Mouse (Mus musculus): ENCODE measurements around the gene Elf4.
"Not testable (repeated sequence)": the region's sequence is repeated elsewhere in the genome, so short reads cannot be mapped to it uniquely, and the experiment has no call there.

The Elf4 gene

DNA sequence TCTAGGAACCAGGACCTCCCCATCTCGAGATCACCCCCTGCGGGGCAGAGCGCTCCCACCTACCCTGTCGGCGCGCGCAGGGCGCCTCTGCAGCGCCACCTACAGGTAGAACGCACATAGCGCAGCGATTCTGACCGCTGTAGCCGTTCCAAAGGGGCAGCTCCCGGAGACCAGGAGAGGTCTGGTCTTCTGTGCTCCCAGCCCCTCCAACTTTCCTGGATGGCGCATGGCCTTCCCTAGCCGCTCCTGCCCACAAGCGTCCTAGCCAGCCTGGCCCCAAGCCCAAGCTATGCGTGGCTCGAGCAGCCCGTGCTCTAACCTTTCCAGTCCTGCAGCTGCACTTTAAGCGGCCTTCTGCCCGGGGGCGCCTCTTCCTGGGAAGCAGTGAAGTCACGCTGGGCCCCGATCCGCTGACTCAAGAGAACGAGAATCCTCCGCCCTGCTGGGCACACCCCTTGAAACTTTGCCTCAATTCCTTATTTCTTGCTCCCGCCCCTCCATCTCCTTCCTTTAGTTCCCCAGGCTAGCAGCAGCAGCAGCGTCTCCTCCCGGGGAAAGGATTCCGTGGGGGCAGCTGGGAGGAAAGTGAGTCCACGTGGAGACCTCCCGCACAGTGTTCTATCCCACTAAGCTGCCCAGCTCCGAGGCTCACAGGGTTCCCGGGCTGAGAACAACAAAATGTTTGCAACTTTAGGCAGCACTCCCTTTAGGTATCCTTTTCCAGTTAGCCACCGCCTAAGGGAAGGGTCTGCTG lies at the start of gene Elf4:
Gene Elf4, minus strand, starts transcription at position 379 of the 754 bp plus-strand sequence.
- peak; percentile 74 for DNase-seq

DNA sequence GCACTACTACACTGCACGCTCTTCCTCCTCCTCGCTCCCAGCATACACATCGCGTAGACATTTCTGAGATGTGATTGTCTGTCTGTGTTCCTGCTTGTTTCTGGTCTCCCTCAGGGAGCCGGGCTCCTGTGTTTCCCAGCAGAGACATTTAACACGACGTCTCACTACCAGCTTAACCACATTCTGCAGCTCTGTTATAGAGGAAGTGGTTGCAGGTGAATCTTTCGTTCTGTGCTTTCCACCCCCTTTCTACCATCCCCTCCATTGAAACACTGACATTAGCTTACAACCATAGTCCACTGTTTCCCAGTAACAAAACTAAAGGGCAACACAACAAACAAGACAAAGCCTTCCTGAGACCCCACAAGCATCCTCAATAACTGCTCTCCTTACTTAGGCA lies 30.8 kb upstream of the Elf4 start:
- no peak for DNase-seq

DNA sequence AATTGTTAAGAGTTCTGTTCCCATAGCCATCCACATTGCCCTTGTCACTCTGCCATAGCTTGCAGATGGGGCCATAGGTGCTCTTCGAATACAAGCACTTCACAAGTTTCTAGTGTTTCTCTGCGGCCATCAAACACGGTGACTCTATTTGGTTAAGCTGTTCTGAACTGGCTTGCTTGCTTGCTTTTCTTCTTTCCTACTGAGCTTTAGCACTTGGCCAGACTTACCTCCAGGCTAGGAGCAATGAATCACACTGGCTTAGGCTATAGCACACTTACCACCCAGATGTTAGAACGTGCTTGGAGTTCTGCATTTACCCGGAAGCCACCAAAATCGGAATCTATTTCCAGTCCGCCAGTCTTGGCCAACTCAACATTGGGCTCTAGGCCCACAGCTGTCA lies 18.8 kb upstream of the Elf4 start:
- DNase-seq, result no peak

DNA sequence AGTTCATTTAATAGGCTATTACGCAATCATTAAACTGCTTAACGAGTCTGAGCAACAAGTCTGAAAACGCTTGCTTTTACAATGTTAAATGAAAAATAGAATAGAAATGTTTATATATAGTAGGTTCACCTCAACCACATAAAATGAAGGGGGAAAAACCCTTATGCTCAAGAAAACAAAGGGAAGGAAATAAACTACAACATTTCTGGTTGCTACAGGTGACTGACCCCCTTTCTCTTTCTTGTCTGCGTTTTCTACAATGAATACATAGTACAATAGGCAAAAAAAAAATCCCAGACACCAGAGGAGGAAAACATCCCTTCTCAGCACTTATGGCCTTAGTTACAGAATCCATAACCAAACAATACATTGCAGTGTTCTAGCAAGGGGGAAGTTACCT lies 18.2 kb upstream of the Elf4 start:
- DNase-seq, result no peak

DNA sequence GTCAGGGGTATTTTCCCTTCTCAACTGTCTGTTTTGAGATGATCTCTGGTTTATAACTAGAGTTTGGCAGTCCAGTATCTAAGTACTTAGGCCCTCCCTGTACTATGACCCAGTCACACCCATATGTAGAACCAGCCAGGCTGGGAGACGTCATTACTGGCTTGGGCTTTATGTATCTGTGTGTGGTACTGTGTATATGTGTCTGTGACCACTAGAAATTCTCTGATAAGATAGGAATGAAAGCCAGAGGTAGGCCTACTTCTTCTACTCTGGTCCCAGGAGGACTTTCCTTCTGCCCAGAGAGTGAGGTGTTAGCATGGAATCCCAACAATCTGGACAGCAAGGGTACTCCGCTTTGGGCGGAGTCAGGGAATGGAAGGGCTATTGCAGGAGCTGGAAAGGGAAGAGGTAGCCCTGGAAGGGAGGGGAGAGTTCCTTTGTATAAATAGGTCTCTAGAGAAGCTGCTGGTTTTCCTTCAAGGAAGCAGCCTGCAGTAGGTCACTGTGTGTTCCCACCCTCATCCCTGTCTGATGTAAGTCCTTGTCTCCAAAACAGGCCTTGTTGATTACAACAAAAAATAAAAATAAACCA lies 4.5 kb upstream of the Elf4 start:
- DNase-seq, result no peak

DNA sequence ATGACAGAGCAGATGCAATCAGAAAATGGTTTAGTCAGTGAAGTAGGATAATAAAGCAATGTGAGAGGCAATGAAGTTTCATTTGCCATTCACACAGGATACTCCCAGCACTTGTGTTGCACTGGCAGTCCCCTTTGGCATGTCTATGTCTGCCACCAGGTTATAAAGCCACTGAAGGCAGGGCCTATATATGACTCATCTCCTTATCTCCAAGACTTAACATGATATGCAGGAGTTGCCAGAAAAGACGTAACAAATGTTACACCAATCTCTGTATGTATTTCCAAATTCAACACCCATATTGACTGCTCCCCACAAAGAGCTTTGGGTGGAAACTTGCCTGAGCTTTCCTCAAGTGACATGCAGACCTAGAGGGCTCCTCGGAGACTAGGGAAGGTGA lies 3.2 kb upstream of the Elf4 start:
- no peak for DNase-seq

DNA sequence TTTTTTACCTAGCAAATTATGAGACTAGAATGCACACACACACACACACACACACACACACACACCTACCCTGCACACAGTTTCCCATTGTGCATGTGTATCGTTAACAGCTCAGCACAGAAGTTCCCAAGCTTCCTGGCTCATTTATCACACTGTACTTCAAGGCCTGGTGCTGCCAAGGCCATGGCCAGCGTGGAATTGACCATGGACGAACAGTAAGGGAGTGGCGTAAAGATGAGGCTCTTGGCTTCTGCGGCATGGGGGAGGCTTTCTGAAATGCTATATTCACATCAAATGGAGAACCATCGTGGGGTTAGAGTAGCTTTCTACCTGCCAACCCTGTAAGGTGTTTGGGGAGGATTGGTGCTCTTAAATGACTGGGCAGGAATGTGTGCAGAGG lies 1.5 kb upstream of the Elf4 start:
- DNase-seq, result no peak

DNA sequence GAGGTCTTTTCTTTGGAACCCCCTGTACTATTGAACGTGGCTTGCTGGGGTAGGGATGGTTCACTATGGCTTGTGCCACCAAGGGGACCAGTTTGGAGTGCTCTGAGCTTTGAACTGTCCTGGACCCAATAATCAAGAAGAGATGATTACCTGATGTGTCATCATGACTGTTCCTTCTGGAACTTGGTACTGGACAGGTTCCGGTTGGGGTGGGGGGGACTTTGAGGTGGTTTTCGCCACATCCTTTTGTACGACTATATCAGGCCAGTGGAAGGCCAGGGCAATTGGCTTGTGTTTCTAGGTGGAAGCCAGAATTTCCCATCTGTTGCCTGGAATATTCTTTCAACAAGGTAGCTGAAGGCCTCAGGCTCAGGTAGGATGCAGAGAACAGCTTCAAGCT lies 704 bp upstream of the Elf4 start:
- no peak for DNase-seq

DNA sequence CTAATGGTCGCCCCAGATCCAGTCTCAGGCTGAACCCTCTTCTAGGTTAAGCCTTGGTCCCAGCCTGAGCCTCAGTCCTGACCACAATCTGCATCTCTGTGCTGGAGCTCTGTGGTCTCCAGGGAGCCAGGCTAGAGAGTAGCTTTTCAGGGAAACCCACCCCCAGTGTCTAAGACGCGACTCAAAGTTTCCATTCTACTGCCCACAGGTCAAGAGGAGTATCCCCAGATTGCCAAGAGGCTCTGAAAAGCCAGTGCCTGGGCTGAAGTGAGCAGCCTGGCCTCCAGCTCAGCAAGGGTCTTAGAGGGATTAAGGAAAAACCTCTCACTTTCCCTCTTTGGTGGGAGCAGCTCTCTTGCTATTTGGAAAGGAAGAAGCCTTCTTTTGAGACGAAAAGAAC lies 635 bp downstream of the Elf4 start:
- no peak for DNase-seq

DNA sequence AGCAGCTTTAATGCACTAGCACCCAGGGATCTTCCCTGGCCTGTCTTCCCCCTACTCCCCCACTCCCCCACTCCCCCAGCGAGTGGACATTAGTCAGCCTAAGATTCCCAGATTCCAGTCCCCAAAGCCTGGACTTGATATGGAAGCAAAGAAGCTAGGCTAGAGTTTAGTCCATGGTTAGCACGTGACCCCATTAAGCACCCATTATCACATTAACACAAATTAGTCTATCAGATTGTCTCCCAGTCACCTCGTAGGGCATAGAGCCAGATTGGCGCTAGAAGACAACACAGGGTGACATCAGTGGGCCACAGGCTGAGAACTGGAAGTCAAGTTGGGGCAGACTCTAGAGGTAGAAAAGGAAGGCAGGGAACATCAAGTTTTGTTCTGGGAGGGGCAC lies 1.9 kb downstream of the Elf4 start:
- no peak for DNase-seq

DNA sequence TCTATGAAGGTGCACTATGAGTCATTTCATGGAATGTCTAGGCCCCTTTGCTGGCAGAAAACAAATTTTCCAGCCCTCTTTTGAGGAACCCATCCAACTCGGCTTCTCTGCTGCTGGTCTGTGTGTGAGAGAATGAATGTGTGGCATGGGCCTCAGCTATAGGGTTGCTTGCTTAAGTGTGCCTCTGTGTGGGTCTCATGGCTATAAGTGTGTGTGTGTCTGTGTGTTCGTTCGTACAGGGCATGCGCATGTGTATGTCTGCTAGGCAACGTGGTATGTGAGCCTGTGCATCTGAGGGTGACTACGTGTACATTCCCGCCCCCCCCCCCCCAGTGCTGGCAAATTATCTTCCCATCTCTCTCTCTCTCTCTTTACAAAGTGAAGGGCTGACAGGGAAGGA lies 2.4 kb downstream of the Elf4 start:
- no peak for DNase-seq

DNA sequence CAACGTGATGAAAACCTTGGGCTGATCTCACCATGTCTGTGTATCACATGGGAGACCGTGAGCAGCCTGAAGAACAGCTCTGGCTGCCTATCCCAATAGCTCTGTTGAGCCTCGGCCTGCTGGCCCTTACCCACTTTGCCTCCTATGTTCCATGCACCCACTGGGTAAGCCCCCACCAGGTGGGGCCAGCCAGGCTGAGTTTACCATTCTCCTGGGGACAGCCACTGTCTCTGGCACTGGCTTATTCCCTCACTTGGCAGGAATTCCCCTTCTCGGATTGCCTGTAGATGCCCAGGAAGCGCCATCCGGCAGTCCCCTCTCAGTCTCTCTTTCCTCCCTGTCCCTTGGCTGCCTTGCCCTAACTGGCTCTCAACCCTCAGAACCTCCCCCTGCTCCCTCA lies 6.0 kb downstream of the Elf4 start:
- DNase-seq, result no peak

DNA sequence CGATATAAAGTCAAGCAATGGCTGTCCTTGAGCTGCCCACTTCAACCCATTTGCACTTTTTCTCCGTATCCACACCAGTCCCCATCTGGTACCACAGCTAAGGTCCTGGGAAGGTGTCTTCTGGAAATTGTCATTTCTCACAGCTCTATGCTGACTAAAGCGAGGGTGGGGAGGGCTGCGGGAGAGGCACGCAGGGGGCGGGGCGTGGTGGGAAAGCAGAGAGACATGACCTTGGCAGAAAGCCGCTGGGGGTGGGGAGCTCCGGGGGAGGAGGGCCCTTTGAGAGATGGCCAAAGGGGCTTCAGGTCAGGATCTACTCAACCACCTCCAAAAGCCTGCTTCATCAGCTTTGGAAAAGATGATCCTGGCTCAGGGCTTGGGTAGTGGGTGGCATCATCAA lies 7.9 kb downstream of the Elf4 start:
- peak; percentile 42 for DNase-seq

DNA sequence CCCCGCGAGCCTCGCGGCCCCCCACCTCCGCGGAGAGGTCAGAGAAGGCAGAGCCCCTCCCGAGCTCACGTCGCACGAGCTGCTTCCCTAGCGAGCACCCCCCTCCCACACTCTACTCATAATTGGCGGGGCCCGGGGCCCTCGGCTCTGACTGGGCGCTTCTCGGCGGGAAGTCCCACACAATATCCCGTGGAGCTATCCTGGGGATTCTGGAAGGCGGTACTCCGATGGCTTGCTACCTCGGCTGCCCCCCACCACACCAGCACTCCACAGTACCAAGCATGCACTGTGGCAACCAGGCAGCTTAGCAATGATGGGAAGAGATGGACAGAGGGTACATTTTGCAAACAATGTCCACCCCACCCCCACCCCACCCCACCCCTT lies 8.4 kb downstream of the Elf4 start:
- no peak for DNase-seq

DNA sequence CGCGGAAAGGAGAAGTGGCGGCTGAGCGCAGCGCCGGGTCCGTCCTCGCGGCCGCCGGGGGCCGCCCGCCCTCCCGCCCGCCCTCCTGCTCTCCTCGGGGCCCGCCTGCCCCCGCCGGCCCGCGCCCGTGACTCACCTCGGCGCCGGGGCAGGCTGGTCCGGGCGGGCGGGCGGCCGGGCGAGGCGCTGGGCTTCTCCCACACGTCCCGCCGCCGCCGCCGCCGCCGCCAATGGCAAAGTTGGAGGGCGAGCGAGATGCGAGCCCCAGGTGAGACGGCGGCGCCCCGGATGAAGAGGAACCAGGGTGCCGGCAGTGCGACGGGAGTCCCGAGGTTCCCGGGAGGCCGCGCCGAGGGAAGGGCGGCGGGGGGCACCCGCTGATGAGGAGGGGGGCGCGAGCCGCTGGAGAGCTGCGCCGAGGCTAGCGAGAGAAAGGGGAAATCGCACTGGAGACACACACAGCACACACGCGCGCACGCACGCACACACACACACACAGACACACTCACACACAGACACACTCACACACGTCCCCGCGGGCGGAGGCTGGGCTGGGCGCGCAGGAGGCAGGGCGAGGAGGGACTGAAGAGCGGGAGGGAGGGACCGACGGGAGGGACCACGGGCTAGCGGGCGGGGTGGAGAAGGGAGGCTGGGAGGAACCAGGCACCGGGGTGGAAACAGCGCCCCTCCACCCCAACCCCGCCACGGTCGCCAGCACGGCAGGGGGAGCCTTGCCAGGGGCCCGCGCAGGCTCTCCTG lies 9.0 kb downstream of the Elf4 start:
- peak; percentile 82 for DNase-seq

DNA sequence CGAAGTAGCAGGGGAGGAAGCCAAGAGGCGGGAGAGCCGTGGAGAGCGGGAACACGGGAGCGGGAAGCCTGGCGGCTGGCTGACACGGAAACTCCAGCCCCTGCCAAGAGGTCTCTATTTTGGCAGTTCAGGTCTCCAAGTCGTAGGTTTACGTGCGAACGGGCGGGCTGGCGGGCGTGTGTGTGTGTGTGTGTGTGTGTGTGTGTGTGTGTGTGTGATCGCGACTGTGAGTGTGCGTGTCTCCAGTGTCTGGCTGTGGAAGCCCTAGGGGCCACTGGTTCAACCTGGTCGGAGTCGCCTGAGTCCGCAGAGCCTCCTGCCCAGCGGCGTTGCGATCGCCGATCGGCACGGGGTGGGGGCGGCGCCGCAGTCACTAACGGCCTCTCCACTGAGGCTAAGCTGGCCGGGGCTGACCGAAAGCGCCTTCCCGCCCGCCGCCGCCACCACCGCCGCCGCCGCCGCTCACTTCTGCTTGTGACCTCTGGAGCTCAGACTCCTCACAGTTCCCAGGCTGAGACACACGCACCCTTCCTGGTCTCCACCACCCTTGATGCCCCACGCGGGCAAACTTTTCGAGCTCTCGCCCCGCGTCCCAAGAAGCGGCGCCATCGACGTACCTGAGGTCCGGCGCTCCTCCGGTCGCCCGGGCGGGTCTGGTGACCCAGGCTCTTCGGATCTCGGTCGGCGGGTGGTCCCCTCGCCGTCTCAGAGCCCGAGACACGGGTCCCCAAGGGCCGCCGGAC lies 9.8 kb downstream of the Elf4 start:
- peak; percentile 48 for DNase-seq

DNA sequence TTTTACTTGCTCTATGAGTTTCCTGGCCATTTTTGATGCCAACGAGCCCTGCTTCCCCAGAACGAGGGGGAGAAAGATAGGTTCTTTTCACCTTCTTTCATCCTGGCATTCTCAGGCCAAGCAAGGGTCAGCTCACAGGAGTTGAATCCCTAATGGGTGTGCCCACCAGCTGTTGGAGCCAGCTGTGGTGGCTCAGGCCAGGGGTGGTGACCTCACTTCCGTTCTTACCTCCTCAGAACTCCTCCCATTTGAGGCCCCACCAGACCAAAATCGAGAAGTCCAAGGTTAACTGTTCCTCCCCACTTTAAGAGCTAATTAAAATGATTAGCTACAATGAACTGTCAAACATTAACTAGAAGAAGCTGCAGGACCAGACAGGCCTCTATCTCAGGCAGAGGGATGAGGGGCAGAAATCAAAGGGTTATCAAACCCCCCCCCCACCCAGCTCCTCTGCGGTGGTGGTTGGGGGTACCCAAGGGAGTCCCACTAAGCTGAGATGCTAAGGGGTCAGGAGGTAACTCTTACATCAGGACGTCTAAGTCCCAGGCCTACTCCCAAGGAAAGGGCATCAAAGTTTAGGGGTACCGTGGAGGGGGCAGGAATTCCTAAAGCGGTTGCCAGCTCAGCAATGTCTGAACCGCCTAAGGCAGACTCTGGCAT lies 10.6 kb downstream of the Elf4 start:
- DNase-seq, result no peak

DNA sequence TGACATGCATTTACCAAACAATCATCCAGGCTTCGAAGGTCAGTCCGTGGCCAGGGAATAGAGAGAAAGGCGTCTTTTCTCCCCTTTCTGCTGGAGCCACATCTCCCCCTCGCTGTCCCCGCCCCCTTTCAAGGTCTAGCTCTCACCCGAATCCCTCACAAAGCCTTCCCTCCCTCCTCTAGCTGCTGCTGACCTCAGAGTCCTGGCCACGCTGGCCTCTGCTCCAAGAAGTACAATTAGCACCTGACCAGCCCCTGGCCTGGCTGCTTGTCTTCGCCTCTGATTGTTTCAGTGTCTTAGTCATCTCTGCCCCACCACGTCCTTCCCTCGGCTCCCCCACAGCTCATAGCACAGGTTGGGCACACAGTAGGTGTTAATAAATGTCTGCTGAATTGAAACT lies 13.3 kb downstream of the Elf4 start:
- no peak for DNase-seq

DNA sequence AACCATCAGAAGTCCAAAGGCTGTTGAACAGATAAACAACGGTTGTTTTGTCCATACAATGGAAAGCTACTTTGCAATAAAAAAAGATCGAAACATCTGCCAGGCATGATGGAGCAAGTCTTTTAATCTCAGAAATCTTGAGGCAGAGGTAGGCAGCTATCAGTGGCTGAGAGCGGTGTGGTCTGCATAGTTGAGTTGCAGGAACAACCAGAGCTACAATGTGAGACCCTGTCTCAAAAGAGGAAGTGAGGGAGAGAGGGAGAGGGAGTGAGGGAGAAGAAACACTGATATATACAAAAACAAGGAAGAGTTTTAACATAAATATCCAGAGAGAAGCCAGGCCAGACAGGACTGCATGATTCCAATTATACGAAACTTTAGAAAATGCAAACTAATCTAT lies 18.3 kb downstream of the Elf4 start:
- DNase-seq, result no peak

DNA sequence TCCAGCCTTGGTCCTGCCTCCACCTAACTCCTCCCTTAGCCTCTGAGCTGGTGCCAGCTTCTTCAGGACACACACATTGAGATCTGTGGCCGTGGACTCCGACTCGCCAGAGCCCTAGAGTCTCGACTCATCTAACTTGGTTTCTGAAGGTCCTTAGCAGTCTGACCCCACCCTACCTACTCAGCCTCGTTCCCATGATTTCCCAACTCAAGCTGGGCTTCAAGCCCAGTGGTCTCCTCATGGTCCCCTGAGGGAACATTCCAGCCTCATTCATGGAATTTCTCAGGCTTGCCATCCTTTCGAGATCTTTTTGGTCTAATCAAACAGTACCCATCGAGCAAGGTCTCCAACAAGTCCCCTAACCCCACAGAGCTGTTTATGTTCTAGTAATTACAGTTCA lies 21.0 kb downstream of the Elf4 start:
- no peak for DNase-seq

DNA sequence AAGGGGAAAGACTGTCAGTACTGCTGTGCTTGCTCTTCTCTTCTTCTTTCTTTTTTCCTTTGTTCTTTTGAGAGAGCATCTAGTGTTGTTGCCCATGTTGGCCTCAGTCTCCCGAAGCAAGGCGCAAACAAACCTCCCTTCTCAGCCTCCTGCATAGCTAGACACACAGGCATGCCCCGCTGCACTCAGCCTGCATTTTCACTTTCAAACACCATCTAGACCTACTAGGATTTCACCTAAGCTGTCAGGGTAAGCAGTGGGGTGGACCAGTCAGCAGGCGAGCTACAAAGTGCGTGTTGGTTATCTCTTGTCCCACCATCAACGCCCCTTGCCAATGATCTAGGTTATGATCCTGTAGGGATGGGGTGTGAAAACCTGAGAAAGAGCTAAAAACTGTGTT lies 21.4 kb downstream of the Elf4 start:
- no peak for DNase-seq

DNA sequence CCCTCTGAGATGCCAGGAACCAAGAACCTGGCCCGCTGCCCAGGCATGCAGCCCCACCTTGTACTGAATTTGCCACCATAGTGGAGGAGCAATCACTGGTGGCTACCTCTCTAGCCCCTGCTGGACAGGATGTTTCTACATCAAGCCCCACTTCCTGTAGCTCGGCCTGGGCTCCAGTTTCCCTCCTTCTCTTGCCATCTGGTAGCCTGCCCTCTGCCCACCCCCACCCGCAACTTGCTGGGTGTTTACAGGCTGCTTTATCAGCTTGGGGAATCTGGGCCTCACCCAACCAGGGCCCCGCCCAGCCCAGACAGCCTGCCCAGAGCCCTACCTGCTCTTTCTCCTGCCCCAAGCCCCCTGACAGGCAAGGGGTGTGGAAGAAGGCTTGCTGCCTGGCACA lies 23.9 kb downstream of the Elf4 start:
- peak; percentile 18 for DNase-seq

DNA sequence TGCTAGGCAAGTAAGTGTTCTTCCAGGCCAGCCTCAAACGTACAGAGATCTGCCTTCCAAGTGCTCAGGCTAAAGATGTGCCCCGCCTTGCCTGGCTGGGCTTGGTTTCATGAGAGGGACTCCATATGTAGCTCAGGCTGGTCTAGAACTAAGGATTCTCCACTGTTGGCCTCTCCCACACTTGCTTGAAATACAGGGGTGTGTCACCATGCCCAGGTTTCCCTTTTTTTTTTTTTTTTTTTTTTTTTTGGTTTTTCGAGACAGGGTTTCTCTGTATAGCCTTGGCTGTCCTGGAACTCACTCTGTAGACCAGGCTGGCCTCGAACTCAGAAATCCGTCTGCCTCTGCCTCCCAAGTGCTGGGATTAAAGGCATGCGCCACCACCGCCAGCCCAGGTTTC lies 26.9 kb downstream of the Elf4 start:
- DNase-seq, result not testable (repeated sequence)

Measured in kidney, postnatal 10 days (tissue).